Mouse (Mus musculus) liver, embryonic 14.5 days (tissue): ENCODE results near the gene Gm10097. TPM values are rescaled to one million over a fixed set of nuclear protein-coding genes. Genes with fewer than 3 reads are reported as not detected.

Source experiments
- ATAC-seq: fragments of 200-750 bp; cut with Nextera tagmentation; 2 replicates; pipeline ENCODE4 v1.8.0; 2017; ENCODE audit warnings: moderate number of reproducible peaks, mild to moderate bottlenecking, moderate library complexity; ENCODE audit not compliant: insufficient read depth
- DNase-seq, 3 experiments: peaks; one replicate each; pipeline ENCODE4 v3.0.0-alpha.2; 2012 to 2013; ENCODE audit warnings: low read depth in 3 of 3, low spot score in 3 of 3
- H3K27ac ChIP-seq: fragments of 300-500 bp; sonication (generic); 2 replicates; pipeline ENCODE4 v1.5.1; 2014; ENCODE audit warnings: moderate library complexity, mild to moderate bottlenecking, control low read depth, inconsistent platforms
- H3K27me3 ChIP-seq: fragments of 300-500 bp; sonication (generic); 2 replicates; pipeline ENCODE4 v1.6.1; 2014; ENCODE audit warnings: mild to moderate bottlenecking, low read length, moderate library complexity; ENCODE audit not compliant: control insufficient read depth, insufficient read depth
- H3K36me3 ChIP-seq: fragments of 300-500 bp; sonication (generic); replicated peaks from 2 replicates; pipeline ENCODE4 v1.6.1; 2014; ENCODE audit warnings: low read depth; ENCODE audit not compliant: control insufficient read depth, insufficient read depth
- H3K4me1 ChIP-seq, 2 experiments: fragments of 200-500 bp in 1 of 2; fragments of 300-500 bp in 1 of 2; sonication (generic) in 1 of 2; replicated peaks; 2 replicates each; pipeline ENCODE4 v1.6.1; 2012 to 2014; ENCODE audit warnings: antibody characterized with exemption in 1 of 2, inconsistent platforms in 1 of 2, low read length in 1 of 2; ENCODE audit not compliant: control insufficient read depth in 2 of 2, insufficient read depth in 2 of 2
- H3K4me2 ChIP-seq: fragments of 300-500 bp; sonication (generic); 2 replicates; pipeline ENCODE4 v1.6.1; 2014; ENCODE audit warnings: low read depth, mild to moderate bottlenecking, control low read depth, moderate library complexity
- H3K4me3 ChIP-seq, 2 experiments: fragments of 200-500 bp in 1 of 2; fragments of 300-500 bp in 1 of 2; sonication (generic) in 1 of 2; 2 replicates each; pipeline ENCODE4 v1.5.1; 2012 to 2014; ENCODE audit warnings: low read depth in 2 of 2, low read length in 2 of 2, mild to moderate bottlenecking in 2 of 2, control low read depth in 1 of 2, inconsistent platforms in 1 of 2, moderate library complexity in 1 of 2; ENCODE audit not compliant: insufficient read depth in 1 of 2
- H3K9ac ChIP-seq: fragments of 300-500 bp; sonication (generic); replicated peaks from 2 replicates; pipeline ENCODE4 v1.6.1; 2014; ENCODE audit warnings: mild to moderate bottlenecking, control low read depth, moderate library complexity
- H3K9me3 ChIP-seq: fragments of 300-500 bp; sonication (generic); 2 replicates; pipeline ENCODE4 v1.6.1; 2016; ENCODE audit warnings: low read length, mixed read lengths; ENCODE audit not compliant: control insufficient read depth
- CTCF ChIP-seq: IDR thresholded peaks from 2 replicates; pipeline ENCODE4 v1.5.1; 2016; ENCODE audit warnings: antibody characterized with exemption, low read depth, control low read depth
- EP300 ChIP-seq: IDR thresholded peaks from 2 replicates; pipeline ENCODE4 v1.6.1; 2016; ENCODE audit warnings: antibody characterized with exemption, low read depth
- WGBS: fragments of 180-500 bp; shearing (Covaris S2); extraction: QIAGEN DNeasy Blood & Tissue Kit; methylation state at CpG from one replicate; pipeline ENCODE4 v1.1.7; 2014; ENCODE audit not compliant: insufficient replicate concordance; 5-methylcytosine and 5-hydroxymethylcytosine counted together
- polyA plus RNA-seq, 2 experiments: library from polyadenylated mRNA; depleted of rRNA in 1 of 2; stranded (reverse) in 1 of 2; unstranded in 1 of 2; fragments of >200 nt; fragmentation: Nextera tagmentation in 1 of 2; extraction: Ambion mirVana in 1 of 2; gene quantifications; 2 replicates each; pipeline versions ENCODE4 v1.2.1 to v1.2.3; 2012 to 2014

The Gm10097 gene
- polyA plus RNA-seq, 2 experiments, result 0.05 TPM; not detected in 1

- WGBS, result 72% methylated on average over 5 of the region's 5 CpGs
- DNase-seq (no peak), ATAC-seq (no peak)
- no peaks in the 10 kb centered on the region for H3K9me3 ChIP-seq
- H3K27ac ChIP-seq, result no peak overlapping the region
- H3K9ac ChIP-seq, result no peak overlapping the region
- no peaks in the 10 kb centered on the region for H3K27me3 ChIP-seq
- no peak overlapping the region for H3K4me3 ChIP-seq
- no peaks in the 10 kb centered on the region for H3K4me1 ChIP-seq
- no peaks in the 10 kb centered on the region; the same call in 1 of the 2 replicates for H3K36me3 ChIP-seq
- H3K4me2 ChIP-seq, result no peak overlapping the region
- TF ChIP-seq CTCF (no peak), EP300 (no peak)
These were observed 47.2 kb downstream of the Gm10097 start for GRCm38 (mm10) chr10:5116155-5116554.

GRCm38 (mm10) chr10:5116720-5117119, 47.7 kb downstream of the Gm10097 start:
- Histone ChIP-seq H3K4me2 (no peak overlapping the region), H3K4me1 (no peaks in the 10 kb centered on the region), H3K27ac (no peak overlapping the region), H3K9me3 (no peaks in the 10 kb centered on the region), H3K36me3 (no peaks in the 10 kb centered on the region; the same call in 1 of the 2 replicates), H3K9ac (no peak overlapping the region), H3K27me3 (no peaks in the 10 kb centered on the region), H3K4me3 (no peak overlapping the region)
- TF ChIP-seq CTCF (no peak), EP300 (no peak)
- DNase-seq (no peak), ATAC-seq (no peak)
- WGBS, result 69% methylated on average over 6 of the region's 6 CpGs
